Mouse (Mus musculus): ENCODE data around the gene Gda. TPM values are rescaled to one million over a fixed set of nuclear protein-coding genes. Genes with fewer than 3 reads are reported as not detected.

Gda gene
- total RNA-seq, 2 experiments from 2014 or later = 4.6 to 6.1 TPM

- no peak for DNase-seq (ENCODE audit: low spot score in 2 of 2)
These were observed 96.6 kb downstream of the Gda start for GRCm38 (mm10) chr19:21376445-21377218.

GRCm38 (mm10) chr19:21373073-21373755, 100.0 kb downstream of the Gda start:
- DNase-seq (ENCODE audit: low spot score in 2 of 2) = no peak

- DNase-seq (ENCODE audit: low spot score in 2 of 2) = no peak
These were observed 100.7 kb downstream of the Gda start for GRCm38 (mm10) chr19:21372395-21373072.

GRCm38 (mm10) chr19:21371337-21371736, 101.9 kb downstream of the Gda start:
- DNase-seq (ENCODE audit: low spot score in 2 of 2) = no peak

GRCm38 (mm10) chr19:21370782-21371181, 102.5 kb downstream of the Gda start:
- DNase-seq (ENCODE audit: low spot score in 2 of 2) = no peak

- DNase-seq (ENCODE audit: low spot score in 2 of 2) = no peak
These were observed 104.1 kb downstream of the Gda start for GRCm38 (mm10) chr19:21369175-21369574.

GRCm38 (mm10) chr19:21368595-21368994, 104.7 kb downstream of the Gda start:
- DNase-seq (ENCODE audit: low spot score in 2 of 2) = no peak

GRCm38 (mm10) chr19:21357792-21358191, 115.5 kb downstream of the Gda start:
- DNase-seq (ENCODE audit: low spot score in 2 of 2) = no peak

GRCm38 (mm10) chr19:21349634-21350033, 123.6 kb downstream of the Gda start:
- DNase-seq (ENCODE audit: low spot score in 2 of 2) = no peak

- DNase-seq (ENCODE audit: low spot score in 2 of 2) = no peak
These were observed 126.6 kb downstream of the Gda start for GRCm38 (mm10) chr19:21346646-21347045.

Other genes with a start within 250 kb of the Gda start
- gene Zfand5, start 201.2 kb downstream of the Gda start, total RNA-seq (2021) = 100 to 1,000 TPM; 173 to 181 TPM
- 10 to 100 TPM; 39.0 to 45.5 TPM for gene 1110059E24Rik, start 179.5 kb upstream of the Gda start, total RNA-seq (2021)
- 10 to 100 TPM; 55.1 to 58.0 TPM for gene Abhd17b, start 179.7 kb upstream of the Gda start, total RNA-seq (2021)

Measured in adrenal gland, postnatal 4 days (tissue).